Mouse (Mus musculus): ENCODE measurements at regions not wholly inside any gene's neighbourhood (a gene's known extent, or its start where the extent isn't known, plus 50 kb on each side); places are given as distances from the start of the nearest gene placed in this dataset.

- Histone ChIP-seq H3K79me2 (ENCODE audit: control insufficient read depth, insufficient read depth, low read length, poor library complexity) (no peaks in the 10 kb centered on the region), H3K4me3 (ENCODE audit: control insufficient read depth in 1 of 2, insufficient read depth in 1 of 2, low read depth in 2 of 2, low read length in 2 of 2) (no peak overlapping the region), H3K9me3 (replicated peaks; ENCODE audit: insufficient read depth, low read length) (no peaks in the 10 kb centered on the region), H3K27me3 (ENCODE audit: control insufficient read depth in 1 of 2, insufficient read depth in 2 of 2, low read length in 2 of 2) (no peaks in the 10 kb centered on the region), H3K9ac (ENCODE audit: control insufficient read depth, low read depth, low read length, poor library complexity, severe bottlenecking) (no peak overlapping the region), H3K27ac (ENCODE audit: control insufficient read depth, low read depth, low read length) (no peak overlapping the region), H3K36me3 (ENCODE audit: control insufficient read depth in 1 of 2, insufficient read depth in 2 of 2, low read length in 2 of 2) (peaks cover 0 to 2% of the 10 kb centered on the region in 2 experiments; a peak in 1 of 4 replicates), H3K4me1 (ENCODE audit: control insufficient read depth in 1 of 2, insufficient read depth in 2 of 2, low read length in 2 of 2) (no peaks in the 10 kb centered on the region)
- no peak for TF ChIP-seq MYC (IDR thresholded peaks at IDR 0.05; ENCODE audit: low read depth, low read length)
- TF ChIP-seq MAX (IDR thresholded peaks at IDR 0.05; ENCODE audit: low read length) = no peak
- TF ChIP-seq NELFE (IDR thresholded peaks at IDR 0.05; ENCODE audit: low read depth, low read length) = no peak
- no peak for TF ChIP-seq CHD1 (IDR thresholded peaks at IDR 0.05; ENCODE audit: low read depth, low read length)
- no peak for TF ChIP-seq POLR2AphosphoS5 (IDR thresholded peaks at IDR 0.05; ENCODE audit: borderline replicate concordance, low read depth, low read length)
- TF ChIP-seq UBTF (IDR thresholded peaks at IDR 0.05; ENCODE audit: borderline replicate concordance, insufficient read depth, low read depth, low read length) = no peak
- TF ChIP-seq CTCF (IDR thresholded peaks at IDR 0.05 in 2 of 3, conservative IDR thresholded peaks at IDR 0.05 in 1 of 3; ENCODE audit: control insufficient read depth in 1 of 3, insufficient read depth in 1 of 3, low read depth in 2 of 3, low read length in 3 of 3, poor library complexity in 1 of 3, severe bottlenecking in 1 of 3) = no peak
- TF ChIP-seq MEF2A (IDR thresholded peaks at IDR 0.05; ENCODE audit: extremely low read depth, insufficient replicate concordance, low read depth, low read length, poor library complexity, severe bottlenecking) = no peak
- TF ChIP-seq GABPA (IDR thresholded peaks at IDR 0.05; ENCODE audit: low read depth, low read length) = no peak
- TF ChIP-seq ZC3H11A (IDR thresholded peaks at IDR 0.05; ENCODE audit: low read depth, low read length) = no peak
- no peak for TF ChIP-seq MAZ (IDR thresholded peaks at IDR 0.05; ENCODE audit: low read depth, low read length)
- TF ChIP-seq JUND (IDR thresholded peaks at IDR 0.05; ENCODE audit: low read depth, low read length) = no peak
- no peak for TF ChIP-seq TCF12 (IDR thresholded peaks at IDR 0.05; ENCODE audit: low read depth, low read length)
- no peak for TF ChIP-seq SIN3A (IDR thresholded peaks at IDR 0.05; ENCODE audit: low read length)
- no peak for TF ChIP-seq ZMIZ1 (IDR thresholded peaks at IDR 0.05; ENCODE audit: low read depth, low read length)
- no peak for TF ChIP-seq HCFC1 (IDR thresholded peaks at IDR 0.05; ENCODE audit: low read depth, low read length)
- no peak for TF ChIP-seq MYB (IDR thresholded peaks at IDR 0.05; ENCODE audit: low read depth, low read length)
- TF ChIP-seq SMC3 (IDR thresholded peaks at IDR 0.05; ENCODE audit: low read depth, low read length) = no peak
- DNase-seq (ENCODE audit: low read depth, low spot score) = no peak
Measured at GRCm38 (mm10) chr19:35180102-35180501, 257.9 kb downstream of the Kif20b start.

DNA sequence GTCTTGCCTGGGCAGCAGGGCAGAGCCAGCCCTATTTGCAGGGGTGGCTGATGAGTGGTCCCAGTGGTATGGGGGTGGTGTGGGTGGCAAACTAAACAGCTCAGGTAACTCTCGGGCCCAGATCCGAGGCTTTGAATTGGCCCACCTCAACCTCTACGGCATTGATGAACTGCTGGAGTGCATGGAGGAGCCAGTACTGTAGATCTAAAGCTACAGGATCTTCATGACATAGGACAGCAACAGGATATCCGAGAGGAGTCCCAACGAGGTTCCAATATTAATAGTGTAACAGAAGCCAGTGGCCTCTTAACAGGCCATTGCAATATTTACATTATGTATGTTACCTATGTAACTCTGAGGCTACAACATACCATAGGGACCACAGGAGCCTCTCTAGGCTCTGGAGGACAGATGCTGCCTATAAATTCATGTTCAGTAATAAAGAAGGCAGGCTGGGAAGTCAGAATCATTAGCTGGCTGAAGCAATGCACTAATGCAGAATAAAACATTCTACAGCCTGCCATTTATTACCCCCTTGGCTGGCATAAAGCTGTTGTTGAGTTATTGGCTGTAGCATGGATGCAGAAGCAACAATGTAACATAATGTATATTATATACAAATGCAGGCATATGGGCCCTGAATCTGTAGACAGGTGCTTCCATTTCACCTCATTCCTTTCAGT lies 283.5 kb downstream of the Kif20b start:
- Histone ChIP-seq H3K9me3 (replicated peaks; ENCODE audit: insufficient read depth, low read length) (no peaks in the 10 kb centered on the region), H3K36me3 (ENCODE audit: control insufficient read depth in 1 of 2, insufficient read depth in 2 of 2, low read length in 2 of 2) (no peaks in the 10 kb centered on the region), H3K27me3 (ENCODE audit: control insufficient read depth in 1 of 2, insufficient read depth in 2 of 2, low read length in 2 of 2) (no peaks in the 10 kb centered on the region), H3K9ac (ENCODE audit: control insufficient read depth, low read depth, low read length, poor library complexity, severe bottlenecking) (no peak overlapping the region), H3K27ac (ENCODE audit: control insufficient read depth, low read depth, low read length) (no peak overlapping the region), H3K4me3 (ENCODE audit: control insufficient read depth in 1 of 2, insufficient read depth in 1 of 2, low read depth in 2 of 2, low read length in 2 of 2) (no peak overlapping the region), H3K79me2 (ENCODE audit: control insufficient read depth, insufficient read depth, low read length, poor library complexity) (no peaks in the 10 kb centered on the region), H3K4me1 (ENCODE audit: control insufficient read depth in 1 of 2, insufficient read depth in 2 of 2, low read length in 2 of 2) (no peaks in the 10 kb centered on the region)
- TF ChIP-seq KAT2A (conservative IDR thresholded peaks at IDR 0.05; ENCODE audit: low read depth, low read length) (no peak), MYB (IDR thresholded peaks at IDR 0.05; ENCODE audit: low read depth, low read length) (no peak), ZNF384 (IDR thresholded peaks at IDR 0.05; ENCODE audit: low read depth, low read length) (no peak), MAFK (IDR thresholded peaks at IDR 0.05; ENCODE audit: borderline replicate concordance, low read depth, low read length) (no peak), RAD21 (IDR thresholded peaks at IDR 0.05; ENCODE audit: low read depth, low read length) (no peak), ZC3H11A (IDR thresholded peaks at IDR 0.05; ENCODE audit: low read depth, low read length) (no peak), POLR2A (IDR thresholded peaks at IDR 0.05; ENCODE audit: control insufficient read depth in 1 of 2, insufficient read depth in 1 of 2, low read depth in 1 of 2, low read length in 2 of 2, poor library complexity in 1 of 2) (no peak), BHLHE40 (IDR thresholded peaks at IDR 0.05; ENCODE audit: borderline replicate concordance, low read depth, low read length) (no peak), USF2 (IDR thresholded peaks at IDR 0.05; ENCODE audit: borderline replicate concordance in 1 of 2, insufficient read depth in 1 of 2, low read depth in 1 of 2, low read length in 2 of 2) (no peak), SMC3 (IDR thresholded peaks at IDR 0.05; ENCODE audit: low read depth, low read length) (no peak), EP300 (IDR thresholded peaks at IDR 0.05; ENCODE audit: low read depth in 1 of 2, low read length in 2 of 2) (no peak), MEF2A (IDR thresholded peaks at IDR 0.05; ENCODE audit: extremely low read depth, insufficient replicate concordance, low read depth, low read length, poor library complexity, severe bottlenecking) (no peak), POLR2AphosphoS2 (IDR thresholded peaks at IDR 0.05; ENCODE audit: low read length) (no peak), ZMIZ1 (IDR thresholded peaks at IDR 0.05; ENCODE audit: low read depth, low read length) (no peak), TAL1 (IDR thresholded peaks at IDR 0.05; ENCODE audit: low read length) (no peak), MXI1 (IDR thresholded peaks at IDR 0.05; ENCODE audit: low read depth, low read length) (no peak), GABPA (IDR thresholded peaks at IDR 0.05; ENCODE audit: low read depth, low read length) (no peak)
- DNase-seq (ENCODE audit: low read depth, low spot score) = no peak
